ENCODE assay signal across 14 mouse cellular contexts in the genomic region with DNA sequence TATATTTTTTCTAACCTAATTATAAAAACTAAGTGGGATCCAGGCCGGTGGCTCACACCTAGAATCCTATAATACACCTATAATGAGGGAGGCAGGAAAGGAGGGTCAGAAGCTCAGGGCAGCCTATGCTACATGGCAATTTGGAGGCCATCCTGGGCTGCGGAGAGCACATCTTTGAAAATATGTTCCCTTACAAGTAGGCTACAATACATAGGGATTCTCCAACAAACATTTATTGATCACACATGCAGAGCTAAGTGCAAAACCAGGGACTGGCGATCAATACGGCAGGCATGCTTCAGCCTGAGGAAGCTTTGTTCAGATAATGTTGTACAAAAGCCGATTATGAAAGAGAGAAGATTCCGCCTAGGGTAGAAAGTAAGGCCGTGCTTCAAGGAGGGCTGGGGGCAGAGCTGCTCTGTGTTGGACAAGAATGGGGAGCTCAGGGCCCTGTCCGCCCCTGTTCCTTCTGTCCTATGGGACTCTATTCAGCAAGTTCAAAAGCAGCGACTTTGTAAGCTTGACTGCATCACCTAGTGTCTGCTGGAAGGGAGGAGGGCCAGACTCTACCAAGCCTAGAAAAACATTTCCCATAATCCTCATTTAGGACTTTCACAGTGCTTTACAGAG. TPM values are rescaled to one million over a fixed set of nuclear protein-coding genes. Genes with fewer than 3 reads are reported as not detected.
DNase-seq lines count a peak whose midpoint lies in the region; ATAC-seq and TF ChIP-seq lines count a peak whose summit lies in the region.
"Had no signal": no experiment of that assay in that cellular context is flagged by ENCODE, and none has a peak within 500 bp of the region (broad histone marks: within the 10 kb centered on the region; RNA-seq: fewer than 3 reads in every experiment).

No protein-coding gene starts in this region.

- H3K27ac ChIP-seq in kidney, embryonic 14.5 days (ENCODE audit: low read depth, low read length): 0 out of 2 replicates have a peak overlapping the region, but pooled peaks have one; percentile 2
- H3K27ac ChIP-seq in forebrain, embryonic 13.5 days: no peak overlapping the region
- peak overlapping the region; percentile 49; the same call in 1 of the 2 replicates for H3K27ac ChIP-seq in midbrain, embryonic 15.5 days
- H3K27ac ChIP-seq: embryonic facial prominence, embryonic 15.5 days; heart, adult 2 months had no signal

- H3K9me3 ChIP-seq in kidney, embryonic 14.5 days (ENCODE audit: control insufficient read depth, low read length): no peaks in the 10 kb centered on the region
- no peaks in the 10 kb centered on the region for H3K9me3 ChIP-seq in forebrain, embryonic 13.5 days (replicated peaks)
- H3K9me3 ChIP-seq in midbrain, embryonic 15.5 days: no peaks in the 10 kb centered on the region
- H3K9me3 ChIP-seq: embryonic facial prominence, embryonic 15.5 days had no signal

- no peaks in the 10 kb centered on the region for H3K36me3 ChIP-seq in kidney, embryonic 14.5 days (ENCODE audit: control insufficient read depth, insufficient read depth, low read length)
- H3K36me3 ChIP-seq in forebrain, embryonic 13.5 days (ENCODE audit: poor library complexity, severe bottlenecking): no peaks in the 10 kb centered on the region
- no peaks in the 10 kb centered on the region for H3K36me3 ChIP-seq in midbrain, embryonic 15.5 days (replicated peaks)
- H3K36me3 ChIP-seq: embryonic facial prominence, embryonic 15.5 days had no signal

- H3K4me2 ChIP-seq in kidney, embryonic 14.5 days (replicated peaks; ENCODE audit: low read depth, low read length): no peak overlapping the region
- H3K4me2 ChIP-seq in forebrain, embryonic 13.5 days: no peak overlapping the region
- H3K4me2 ChIP-seq in midbrain, embryonic 15.5 days: no peak overlapping the region
- H3K4me2 ChIP-seq: embryonic facial prominence, embryonic 15.5 days had no signal

- ATAC-seq in kidney, embryonic 14.5 days (ENCODE audit: low FRiP score, low TSS enrichment): no peak
- peak; percentile 54; the same call in 1 of the 2 replicates for ATAC-seq in forebrain, embryonic 13.5 days
- peak; percentile 42 for ATAC-seq in midbrain, embryonic 15.5 days (replicated peaks)
- ATAC-seq: CD4-positive, CD25-positive, alpha-beta regulatory T cell, adult 4 months; liver, postnatal 0 days had no signal

- TF ChIP-seq CTCF in brain, embryonic 14.5 days (IDR thresholded peaks at IDR 0.05; ENCODE audit: borderline replicate concordance, extremely low read depth, insufficient read depth, insufficient read length): no peak

- H3K4me3 ChIP-seq in kidney, embryonic 14.5 days (ENCODE audit: low read length): no peak overlapping the region
- no peak overlapping the region for H3K4me3 ChIP-seq in forebrain, embryonic 13.5 days
- no peak overlapping the region for H3K4me3 ChIP-seq in midbrain, embryonic 15.5 days
- H3K4me3 ChIP-seq: embryonic facial prominence, embryonic 15.5 days; heart, adult 2 months had no signal

- no peak for DNase-seq in kidney, postnatal 14 days
- DNase-seq in brain, embryonic 14.5 days (ENCODE audit: low read depth): peak; percentile 52
- DNase-seq in urinary bladder, postnatal 36 days (ENCODE audit: low spot score in 2 of 2): no peak
- DNase-seq in layer of hippocampus, adult 9-10 months (ENCODE audit: low spot score): no peak
- DNase-seq: cerebellum, postnatal 36 days; heart, adult 2 months; kidney, adult 9 months; liver, postnatal 0 days; thymus, adult 2 months had no signal

- WGBS in kidney, embryonic 14.5 days: 72% methylated on average over 9 of the region's 9 CpGs
- WGBS in forebrain, embryonic 13.5 days: 28% methylated on average over 9 of the region's 9 CpGs
- 41% methylated on average over 9 of the region's 9 CpGs for WGBS in midbrain, embryonic 15.5 days

- H3K27me3 ChIP-seq in kidney, embryonic 14.5 days (ENCODE audit: control insufficient read depth, insufficient read depth, low read length): no peaks in the 10 kb centered on the region
- no peaks in the 10 kb centered on the region for H3K27me3 ChIP-seq in forebrain, embryonic 13.5 days
- no peaks in the 10 kb centered on the region for H3K27me3 ChIP-seq in midbrain, embryonic 15.5 days (replicated peaks)
- H3K27me3 ChIP-seq: embryonic facial prominence, embryonic 15.5 days had no signal

- peaks cover 7% of the 10 kb centered on the region; the same call in 1 of the 2 replicates for H3K4me1 ChIP-seq in kidney, embryonic 14.5 days (ENCODE audit: control insufficient read depth, insufficient read depth, low read length)
- H3K4me1 ChIP-seq in forebrain, embryonic 13.5 days: peaks cover 14% of the 10 kb centered on the region
- H3K4me1 ChIP-seq in midbrain, embryonic 15.5 days: peaks cover 12% of the 10 kb centered on the region

- no peak for TF ChIP-seq POLR2A in brain, embryonic 14.5 days (IDR thresholded peaks at IDR 0.05; ENCODE audit: borderline replicate concordance, extremely low read depth, insufficient read depth, insufficient read length, poor library complexity, severe bottlenecking)

- H3K9ac ChIP-seq in kidney, embryonic 14.5 days (ENCODE audit: low read depth, low read length): no peak overlapping the region
- H3K9ac ChIP-seq in forebrain, embryonic 13.5 days: no peak overlapping the region
- H3K9ac ChIP-seq in midbrain, embryonic 15.5 days: no peak overlapping the region
- H3K9ac ChIP-seq: embryonic facial prominence, embryonic 15.5 days; liver, postnatal 0 days had no signal

RNA-seq across cellular contexts. Expression of gene Sgk1, which starts 53.4 kb away (rescaled TPM):
- polyA plus RNA-seq in kidney, embryonic 14.5 days (2014; fragmentation: Nextera tagmentation; extraction: Ambion mirVana): 40.9 and 52.1 TPM in 2 replicates
- polyA plus RNA-seq in brain, embryonic 14.5 days (2012; rRNA removed): 19.7 and 30.3 TPM in 2 replicates
- 16.3 and 18.3 TPM in 2 replicates for polyA plus RNA-seq in forebrain, embryonic 13.5 days (2015; fragmentation: Nextera tagmentation; extraction: Ambion mirVana)
- polyA plus RNA-seq in midbrain, embryonic 15.5 days (2015; fragmentation: Nextera tagmentation; extraction: Ambion mirVana): 40.8 and 45.1 TPM in 2 replicates
